Mouse (Mus musculus) bone marrow macrophage, adult 2 months (primary cell): Measurements from ENCODE around the gene Asphd1.

Experiments
- CTCF ChIP-seq: IDR thresholded peaks from 2 replicates; pipeline ENCODE4 v1.5.1; 2012; ENCODE audit warnings: low read depth, mild to moderate bottlenecking, low read length, moderate library complexity
- POLR2A ChIP-seq: IDR thresholded peaks from 2 replicates; pipeline ENCODE4 v1.6.1; 2012; ENCODE audit warnings: mild to moderate bottlenecking, low read depth, low read length, borderline replicate concordance

GRCm38 (mm10) chr7:126922624-126923060, 26.7 kb downstream of the Asphd1 start, which contains the start of gene Tmem219:
- TF ChIP-seq CTCF = no peak
- TF ChIP-seq POLR2A = no peak
